Mouse (Mus musculus): ENCODE data around the gene Epm2aip1.

The Epm2aip1 gene

DNA sequence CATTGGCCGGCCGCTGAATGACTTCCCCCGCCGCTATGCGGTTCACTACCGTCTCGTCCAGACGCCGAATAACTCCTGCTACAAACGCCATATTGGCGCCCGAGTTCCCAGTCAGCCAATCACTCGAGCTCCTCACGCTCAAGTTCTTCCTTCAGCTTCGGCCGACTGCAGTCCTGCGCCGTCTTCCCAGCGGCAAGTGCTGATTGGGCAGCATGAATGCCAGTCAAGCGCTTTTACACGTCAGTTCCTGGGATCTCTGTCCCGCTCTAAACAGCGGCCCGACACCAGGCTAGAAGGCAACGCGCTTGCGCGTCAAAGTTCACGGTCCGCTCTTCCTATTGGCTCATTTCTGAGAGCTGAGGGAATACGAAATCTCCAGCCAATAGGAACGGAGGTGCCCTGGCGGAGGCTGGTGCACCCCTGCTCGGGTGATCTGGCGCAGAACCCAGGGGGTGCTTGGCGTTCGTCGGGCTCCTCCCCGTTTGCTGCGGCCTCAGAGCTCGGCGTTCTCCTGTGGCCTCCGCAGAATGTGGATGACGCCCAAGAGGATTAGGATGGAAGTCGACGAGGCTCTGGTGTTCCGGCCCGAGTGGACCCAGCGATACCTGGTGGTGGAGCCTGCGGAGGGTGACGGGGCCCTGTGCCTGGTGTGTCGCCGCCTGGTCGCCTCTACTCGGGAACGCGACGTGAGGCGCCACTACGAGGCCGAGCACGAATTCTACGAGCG is at the start of gene Epm2aip1, which contains the start of gene Mlh1:
Gene Epm2aip1, plus strand, starts transcription at position 496 of the 727 bp plus-strand sequence.
Gene Mlh1, minus strand, starts transcription at position 358 of the 727 bp plus-strand sequence.
- DNase-seq: peak; percentile 99

DNA sequence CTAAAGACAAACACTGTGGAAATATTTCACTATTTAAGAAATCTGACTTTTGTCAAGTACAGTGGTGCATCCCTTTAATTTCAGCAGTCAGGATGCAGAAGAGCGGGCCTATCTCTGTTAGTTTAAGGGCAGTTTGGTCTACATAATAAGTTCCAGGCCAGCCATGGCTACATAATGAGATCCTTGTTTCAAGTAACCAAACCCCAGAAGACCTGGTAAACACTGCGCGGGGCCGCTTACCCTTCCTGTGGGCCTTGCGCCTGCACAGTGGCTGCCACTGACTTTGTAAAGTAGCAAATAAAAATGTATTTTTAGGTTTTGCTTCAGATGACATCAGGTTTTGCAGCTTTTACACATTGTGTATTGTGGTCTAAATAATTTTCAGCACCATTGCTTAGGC is 48.3 kb upstream of the Epm2aip1 start:
- DNase-seq: no peak

DNA sequence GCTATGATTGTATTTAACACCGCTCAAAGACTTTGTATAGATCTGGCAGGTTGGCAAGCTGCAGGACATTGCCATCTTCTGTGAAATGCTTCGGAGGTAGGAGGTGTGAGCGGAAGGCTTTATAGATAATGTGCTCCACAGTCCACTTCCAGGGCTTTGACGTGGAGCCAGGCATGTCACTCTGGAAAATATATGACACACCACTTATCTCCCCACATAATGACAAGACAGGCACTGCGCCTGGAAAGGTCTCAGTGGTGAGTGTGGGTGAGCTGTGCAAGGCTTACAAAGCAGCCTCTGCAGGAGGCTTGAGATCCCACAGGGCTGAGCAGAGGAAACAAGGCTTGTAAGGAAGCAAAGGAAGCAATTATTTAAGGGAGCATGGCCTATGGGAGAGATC is 43.3 kb upstream of the Epm2aip1 start:
- no peak for DNase-seq

DNA sequence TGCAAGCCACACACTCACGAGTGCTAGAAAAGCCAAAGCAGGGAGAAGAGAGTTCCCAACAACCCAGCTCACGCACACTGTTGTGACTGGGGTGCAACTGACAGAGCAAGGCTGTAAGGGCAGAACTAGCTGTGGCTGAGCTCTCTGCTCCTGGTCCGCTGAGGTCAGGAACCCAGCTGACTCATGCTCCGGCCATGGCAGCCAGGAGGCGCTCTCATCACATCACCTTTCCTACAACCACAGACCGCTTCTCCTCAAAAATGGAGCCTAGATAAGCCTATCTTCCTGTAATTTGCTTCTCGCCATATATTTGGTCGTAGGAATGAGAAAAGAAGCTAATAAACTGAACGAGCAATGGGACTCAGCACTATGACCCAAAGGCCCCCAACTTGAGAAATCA is 37.0 kb upstream of the Epm2aip1 start:
- DNase-seq: no peak

DNA sequence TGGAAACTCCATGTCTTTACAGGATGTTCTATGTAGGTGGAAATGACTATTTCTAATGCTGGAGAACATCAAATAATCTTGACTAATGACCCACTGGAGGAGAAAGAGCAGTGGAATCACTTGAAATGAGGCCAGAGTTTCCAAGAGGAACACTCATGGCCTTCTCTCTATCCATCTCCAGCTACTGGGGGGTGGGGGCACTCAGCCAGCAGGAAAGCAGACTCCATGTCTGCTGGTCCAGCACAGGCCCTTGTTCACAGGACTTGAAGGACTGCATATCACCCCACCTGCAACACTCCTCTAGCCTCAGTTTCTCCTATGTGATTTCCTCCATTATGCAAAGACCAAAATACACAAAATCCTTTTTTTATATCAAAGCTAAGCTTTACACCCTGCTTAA is 34.0 kb upstream of the Epm2aip1 start:
- no peak for DNase-seq

DNA sequence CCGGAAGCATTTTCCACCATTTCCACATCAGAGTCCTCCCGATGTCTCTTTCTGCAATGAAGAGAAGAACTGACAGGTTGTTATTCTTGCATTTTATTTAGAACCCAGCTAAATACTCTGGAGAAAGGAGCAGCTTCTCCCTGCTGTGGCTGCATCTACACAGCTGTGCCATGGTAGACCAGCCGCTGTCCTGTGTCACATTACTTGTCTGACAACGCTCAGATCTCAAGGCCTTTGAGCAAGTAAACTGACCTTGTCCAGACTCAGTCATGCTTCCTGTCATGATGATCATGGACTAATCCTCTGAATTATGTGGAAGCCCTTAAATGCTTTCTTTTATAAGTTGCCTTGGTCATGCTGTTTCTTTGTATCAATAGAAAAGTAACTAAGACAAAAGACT is 31.9 kb upstream of the Epm2aip1 start:
- DNase-seq: no peak

DNA sequence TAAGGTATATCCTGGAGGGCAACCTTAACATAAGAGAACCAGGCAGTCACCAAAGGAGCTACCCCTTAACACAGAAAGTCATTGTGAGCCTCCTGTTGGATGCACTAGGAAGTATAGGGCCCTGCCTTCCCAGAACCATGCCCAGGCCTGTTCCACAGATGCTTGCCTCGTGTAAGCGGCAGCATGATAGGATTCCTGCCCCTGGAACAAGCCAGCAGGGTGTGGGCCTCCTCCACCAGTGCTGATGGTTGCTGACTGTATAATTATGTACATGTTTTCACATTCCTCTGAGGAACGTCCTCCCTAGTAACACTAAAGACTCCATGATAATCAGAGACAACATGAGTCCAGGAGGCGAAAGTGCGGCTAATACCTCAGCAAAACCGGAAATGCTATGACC is 28.3 kb upstream of the Epm2aip1 start:
- no peak for DNase-seq

DNA sequence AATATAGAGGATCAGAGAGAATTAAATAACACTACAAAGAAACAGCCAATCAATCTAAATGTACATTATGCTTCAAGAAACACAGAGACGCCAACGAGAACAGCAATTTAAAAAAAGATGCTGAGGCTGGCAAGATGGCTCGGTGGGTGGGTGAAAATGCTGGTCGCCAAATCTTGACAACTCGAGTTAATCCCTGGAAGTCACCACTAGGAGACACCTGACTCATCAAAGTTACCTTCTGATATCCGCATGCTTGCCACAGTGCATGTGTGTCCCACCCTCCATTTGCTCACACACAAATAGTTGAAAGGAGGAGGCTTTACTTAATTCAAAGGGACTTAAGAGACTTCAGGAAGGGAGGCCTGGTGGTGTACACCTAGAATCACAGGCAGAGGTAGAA is 26.2 kb upstream of the Epm2aip1 start:
- DNase-seq: no peak

DNA sequence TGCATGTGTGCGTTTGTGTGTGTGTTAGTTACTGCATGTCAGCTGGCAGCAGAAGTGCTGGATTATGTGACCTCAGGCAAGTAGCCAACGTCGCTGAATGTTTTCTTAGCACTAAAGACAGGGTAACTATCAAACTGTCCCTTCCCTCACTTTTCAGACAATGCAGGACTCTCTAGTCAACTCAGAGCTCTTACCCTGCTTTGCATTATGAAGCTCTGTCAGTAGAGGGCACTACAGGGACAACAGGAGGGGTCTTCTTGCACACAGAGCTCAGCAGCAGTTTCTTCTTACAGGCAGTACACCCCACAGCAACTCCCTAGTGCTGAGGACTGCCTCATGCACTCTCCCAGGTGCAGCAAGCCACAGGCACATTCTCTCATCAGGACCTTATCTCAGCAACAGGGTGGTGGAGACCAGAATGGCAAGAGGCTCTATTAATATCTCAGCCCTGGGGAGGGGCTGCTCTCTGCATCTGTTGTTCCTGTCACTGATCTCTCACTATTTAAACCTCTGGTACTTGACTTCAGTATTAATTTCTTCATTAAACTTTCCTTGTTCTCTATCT is 24.0 kb upstream of the Epm2aip1 start:
- DNase-seq: no peak

DNA sequence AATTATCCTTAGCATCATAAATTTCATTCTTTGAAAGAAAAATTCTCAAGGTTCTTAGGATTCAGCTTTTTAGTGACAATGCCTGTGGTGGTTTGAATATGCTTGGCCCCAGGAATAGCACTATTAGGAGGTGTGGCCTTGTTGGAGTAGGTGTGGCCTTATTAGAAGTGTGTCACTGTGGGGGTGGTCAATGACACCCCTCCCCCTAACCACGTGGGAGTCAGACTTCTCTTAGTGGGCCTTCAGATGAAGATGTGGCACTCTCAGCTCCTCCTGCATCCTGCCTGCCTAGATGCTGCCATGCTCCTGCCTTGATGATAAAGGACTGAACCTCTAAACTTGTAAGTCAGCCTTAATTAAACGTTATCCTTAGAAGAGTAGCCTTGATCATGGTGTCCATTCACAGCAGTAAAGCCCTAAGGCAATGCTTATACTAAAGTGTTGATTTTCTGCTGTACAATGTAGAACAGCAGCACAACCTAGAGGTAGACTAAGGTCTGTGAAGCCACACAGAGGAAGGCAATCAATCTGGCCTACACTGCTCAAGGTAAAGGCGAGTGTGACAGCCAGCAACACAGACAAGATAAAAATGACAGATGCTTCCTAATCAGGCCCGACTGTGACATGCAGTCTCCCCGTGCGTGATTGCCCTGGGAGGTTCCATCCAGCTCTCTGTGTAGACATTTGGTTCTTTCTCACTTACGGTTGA is 19.4 kb upstream of the Epm2aip1 start:
- no peak for DNase-seq

DNA sequence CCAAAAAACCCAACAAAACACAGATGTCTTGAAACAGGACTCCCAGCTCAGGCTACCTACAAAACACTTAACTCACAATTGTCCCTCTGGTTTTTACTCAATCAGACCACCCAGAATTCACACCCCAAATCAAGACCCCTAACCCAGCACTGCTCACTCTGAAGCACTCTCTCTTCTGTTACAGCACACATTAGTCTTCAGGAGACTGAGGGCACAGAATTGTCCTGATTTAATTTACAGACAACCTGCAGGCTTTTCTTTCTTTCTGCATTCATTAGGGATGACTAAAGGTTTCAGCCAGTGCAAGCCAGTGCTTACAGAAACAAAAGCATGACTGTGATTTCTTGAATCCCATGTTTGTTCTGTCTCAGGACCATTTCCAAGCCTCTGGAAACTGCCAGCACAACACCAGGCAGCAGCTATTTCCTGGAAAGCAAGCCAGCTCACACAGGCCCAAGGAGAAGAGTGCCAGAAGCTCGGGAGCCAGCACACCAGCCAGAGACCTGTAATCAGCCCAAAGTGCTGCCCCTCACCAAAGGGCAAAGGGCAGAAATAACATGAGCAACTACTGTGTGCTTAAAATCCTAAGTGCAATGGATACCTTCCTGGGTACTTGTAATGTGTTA is 11.3 kb upstream of the Epm2aip1 start:
- no peak for DNase-seq

DNA sequence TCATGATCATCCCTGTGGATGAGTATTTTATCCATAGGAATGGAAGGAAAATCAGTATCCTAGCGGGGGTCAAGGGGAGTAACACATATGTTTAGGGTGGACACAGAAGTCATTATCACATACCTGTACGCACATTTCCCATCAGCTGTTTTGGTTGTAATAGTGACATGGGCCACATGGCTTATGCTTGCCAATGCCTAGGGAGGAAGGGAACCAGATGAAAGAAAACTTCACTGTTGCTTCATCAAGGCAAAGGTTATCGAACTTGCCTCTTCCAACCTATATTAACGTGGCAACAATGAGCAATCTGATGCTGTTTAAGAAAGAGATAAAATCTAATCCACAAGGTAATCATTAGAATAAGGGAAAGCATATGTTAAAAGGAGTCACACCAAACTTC is 10.4 kb upstream of the Epm2aip1 start:
- DNase-seq: no peak

DNA sequence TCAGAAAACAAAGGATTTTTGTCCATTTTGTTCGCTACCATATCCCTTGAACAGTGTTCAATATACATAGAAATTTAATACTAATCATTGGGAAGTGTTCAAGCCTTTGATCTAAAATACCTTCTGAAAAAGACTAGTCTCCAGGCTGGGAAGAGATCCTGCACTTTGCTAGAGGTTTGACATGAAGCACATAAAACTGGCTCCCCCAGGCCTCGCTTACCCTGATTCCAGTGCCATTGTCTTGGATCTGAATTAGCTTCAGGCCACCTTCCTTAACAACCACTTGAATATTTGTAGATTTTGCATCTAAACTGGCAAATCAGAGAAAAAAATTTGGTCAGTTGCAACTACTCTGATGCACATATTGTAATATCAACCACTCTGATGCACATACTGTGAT is 3.7 kb upstream of the Epm2aip1 start:
- no peak for DNase-seq

DNA sequence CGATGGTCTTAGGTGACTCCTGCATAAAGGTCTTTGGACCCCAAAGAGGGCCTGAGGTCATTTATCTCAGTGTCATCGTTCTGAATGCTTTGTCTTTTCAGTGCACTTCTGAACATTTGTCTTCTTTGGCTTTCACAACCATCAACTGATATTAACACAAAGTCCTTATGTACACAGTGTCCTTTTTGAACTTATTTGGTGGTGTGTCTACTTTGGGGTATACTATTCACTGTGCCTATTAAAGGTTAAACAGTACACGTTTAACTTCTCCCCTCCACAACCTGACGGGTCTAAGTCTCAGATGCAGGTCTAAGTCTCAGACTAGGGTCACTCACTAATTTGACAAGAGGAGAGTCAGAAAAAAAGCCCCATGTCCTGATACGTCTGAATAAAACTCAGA is 1.1 kb upstream of the Epm2aip1 start:
- no peak for DNase-seq

DNA sequence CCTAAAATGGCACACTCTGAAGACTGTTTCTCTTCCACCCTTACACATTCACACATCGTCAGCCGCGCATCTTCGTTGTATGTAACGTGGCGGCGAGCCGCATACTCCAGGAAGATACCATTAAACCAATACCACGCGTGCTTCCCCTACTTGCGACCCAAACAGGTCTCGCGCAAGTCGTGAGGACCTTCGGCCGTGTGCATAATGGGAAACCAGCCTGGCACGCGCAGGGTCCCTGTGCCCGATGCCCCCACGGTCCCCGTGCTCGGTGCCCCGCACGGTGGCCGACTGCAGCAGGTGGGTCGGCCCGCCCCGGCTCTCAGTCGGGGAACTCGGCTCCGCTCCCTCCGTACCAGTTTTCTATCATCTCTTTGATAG is 684 bp upstream of the Epm2aip1 start:
- DNase-seq: no peak

DNA sequence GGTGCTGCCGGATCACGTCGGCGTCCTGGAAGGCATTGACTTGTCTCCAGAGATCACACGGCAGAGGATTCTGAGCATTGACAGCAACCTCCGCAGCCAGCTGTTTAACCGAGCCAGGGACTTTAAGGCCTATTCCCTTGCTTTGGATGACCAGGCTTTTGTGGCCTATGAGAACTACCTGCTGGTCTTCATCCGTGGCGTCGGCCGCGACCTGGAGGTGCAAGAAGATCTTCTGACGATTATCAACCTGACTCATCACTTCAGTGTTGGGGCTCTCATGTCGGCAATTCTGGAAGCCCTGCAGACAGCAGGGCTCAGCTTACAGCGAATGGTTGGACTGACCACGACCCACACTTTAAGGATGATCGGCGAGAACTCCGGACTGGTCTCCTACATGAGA is 627 bp downstream of the Epm2aip1 start:
- no peak for DNase-seq

DNA sequence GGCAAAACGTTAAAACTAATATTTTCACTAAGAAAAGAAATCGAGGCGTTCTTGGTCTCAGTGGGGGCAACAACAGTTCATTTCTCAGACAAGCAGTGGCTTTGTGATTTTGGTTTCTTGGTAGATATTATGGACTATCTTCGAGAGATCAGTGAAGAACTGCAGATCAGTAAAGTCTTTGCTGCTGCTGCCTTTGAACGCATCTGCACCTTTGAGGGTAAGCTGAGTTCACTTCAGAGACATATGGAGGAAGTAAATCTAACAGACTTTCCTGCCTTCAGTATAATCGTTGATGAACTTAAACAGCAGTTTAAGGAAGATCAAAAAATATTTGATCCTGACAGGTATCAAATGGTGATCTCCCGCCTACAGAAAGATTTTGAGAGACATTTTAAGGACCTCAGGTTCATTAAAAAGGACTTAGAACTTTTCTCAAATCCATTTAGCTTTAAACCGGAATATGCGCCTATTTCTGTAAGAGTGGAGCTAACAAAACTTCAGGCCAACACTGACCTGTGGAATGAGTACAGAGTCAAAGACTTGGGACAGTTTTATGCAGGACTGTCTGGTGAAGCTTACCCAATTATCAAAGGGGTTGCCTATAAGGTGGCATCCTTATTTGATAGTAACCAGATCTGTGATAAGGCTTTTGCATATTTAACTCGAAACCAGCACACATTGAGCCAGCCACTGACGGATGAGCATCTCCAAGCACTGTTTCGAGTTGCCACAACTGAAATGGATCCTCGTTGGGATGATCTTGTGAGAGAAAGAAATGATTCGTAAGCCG is 1.5 kb downstream of the Epm2aip1 start:
- no peak for DNase-seq

DNA sequence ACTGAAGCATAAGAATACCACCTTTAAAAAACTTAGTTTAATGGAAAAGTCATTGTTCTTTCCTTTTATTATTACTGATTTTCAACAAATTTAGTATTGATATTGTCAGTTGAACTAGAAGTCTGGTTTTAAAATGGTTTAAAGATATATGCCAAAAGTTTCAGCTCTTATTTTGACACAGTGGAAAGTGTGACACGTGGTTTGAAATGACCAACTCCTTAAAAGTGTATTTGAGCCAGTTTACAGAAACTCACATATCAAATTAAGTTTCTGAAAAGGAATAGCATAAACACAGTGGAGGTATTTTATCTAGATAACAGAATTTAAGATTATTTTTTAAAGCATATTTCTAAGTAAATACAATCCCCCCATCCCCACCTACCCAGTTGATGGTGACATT is 2.2 kb downstream of the Epm2aip1 start:
- DNase-seq: no peak

DNA sequence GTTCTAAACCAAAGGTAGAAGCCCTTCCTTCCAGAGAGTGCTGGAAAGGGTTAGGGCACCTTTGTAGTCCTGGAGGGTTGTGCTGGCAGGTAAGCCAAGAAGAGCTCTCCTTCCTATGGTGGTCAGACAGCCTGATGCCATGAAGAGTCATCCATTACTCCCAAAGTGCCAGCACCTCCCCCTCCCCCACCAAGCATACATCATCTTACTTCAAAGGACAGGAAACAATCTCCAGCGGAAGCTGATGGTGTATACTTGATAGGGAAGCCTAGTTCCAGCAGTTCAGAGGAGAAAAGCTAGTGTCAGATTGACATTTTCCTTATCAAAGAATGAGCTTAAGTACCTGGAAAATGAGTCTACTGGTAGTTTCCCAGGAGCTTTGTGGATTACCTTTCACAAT is 3.4 kb downstream of the Epm2aip1 start:
- no peak for DNase-seq

DNA sequence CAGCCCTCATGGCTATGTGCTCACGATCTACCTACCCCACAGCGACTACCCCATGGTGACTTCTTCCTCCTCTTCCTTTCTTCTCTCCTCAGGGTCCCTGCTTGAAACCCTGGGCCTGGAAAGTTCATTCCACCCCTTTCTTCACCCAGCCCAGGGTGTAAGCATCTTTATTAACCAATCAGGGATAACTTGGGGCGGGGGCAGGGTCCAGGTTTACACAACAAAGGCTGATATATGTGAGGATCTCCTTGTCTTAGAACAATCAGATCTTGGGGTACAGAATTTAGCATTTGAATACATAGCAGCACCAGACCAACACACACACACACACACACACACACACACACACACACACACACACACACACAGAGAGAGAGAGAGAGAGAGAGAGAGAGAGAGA is 13.3 kb downstream of the Epm2aip1 start:
- DNase-seq: no peak

DNA sequence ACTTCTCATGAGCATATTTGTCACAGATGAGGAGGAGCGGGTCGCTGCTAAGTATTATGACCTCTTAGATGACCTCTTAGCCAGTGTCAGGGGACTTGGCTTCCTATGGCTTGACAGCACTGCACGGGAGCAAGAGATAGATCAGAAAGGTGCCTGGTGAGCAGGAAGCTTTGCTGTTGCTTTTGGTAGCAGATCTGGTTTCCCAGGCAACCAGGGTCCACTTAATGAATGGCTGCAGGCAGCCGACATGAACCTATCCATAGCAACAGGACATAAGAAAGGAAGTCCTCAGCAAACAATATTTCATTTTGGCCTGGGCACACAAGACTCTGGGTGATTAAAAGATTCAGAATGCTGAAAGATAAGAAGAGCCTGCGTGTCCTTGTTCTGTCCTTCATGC is 13.9 kb downstream of the Epm2aip1 start:
- no peak for DNase-seq

DNA sequence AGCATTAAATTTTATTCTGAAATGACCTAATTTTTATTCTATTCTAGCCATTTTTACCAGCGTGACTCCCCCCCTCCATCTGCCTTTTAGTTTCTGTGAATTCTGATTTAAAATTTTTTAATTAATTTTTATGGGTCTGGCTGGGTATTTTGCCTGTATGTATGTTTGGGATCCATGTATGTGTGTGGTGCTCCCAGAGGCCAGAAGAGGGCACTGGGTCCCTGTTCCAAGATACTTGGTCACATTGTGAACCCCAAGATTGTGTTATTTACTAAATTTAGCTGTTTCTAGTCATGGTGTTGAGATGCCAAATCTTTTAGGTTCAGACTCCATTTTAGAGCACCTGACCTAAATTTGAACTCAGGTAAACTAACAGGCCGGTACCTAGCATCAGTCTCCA is 14.7 kb downstream of the Epm2aip1 start:
- DNase-seq: no peak

DNA sequence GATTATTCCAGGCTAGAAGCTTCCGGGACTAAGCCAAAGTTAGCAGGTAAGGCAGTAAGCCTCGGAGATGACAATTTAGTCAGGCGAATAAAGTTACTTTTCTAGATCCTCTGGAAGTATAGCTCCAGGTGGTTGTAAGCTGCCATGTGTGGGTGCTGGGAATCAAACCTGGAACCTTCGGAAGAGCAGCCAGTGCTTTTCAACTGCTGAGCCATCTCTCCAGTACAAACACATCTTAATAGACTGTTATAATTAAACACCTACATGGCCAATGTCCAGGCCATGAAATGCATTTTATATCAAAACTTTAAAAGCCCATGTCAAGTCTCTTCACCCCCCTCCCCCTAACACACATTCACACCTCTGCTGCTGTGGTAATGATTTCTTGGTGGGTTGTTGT is 16.2 kb downstream of the Epm2aip1 start:
- DNase-seq: no peak

Data from kidney, adult 18-20 months (tissue).